Mouse (Mus musculus): ENCODE results near the gene Ptprd. TPM values are rescaled to one million over a fixed set of nuclear protein-coding genes. Genes with fewer than 3 reads are reported as not detected.

The Ptprd gene
- polyA plus RNA-seq, 1 experiment from 2014 or later = 10.9 TPM

DNA sequence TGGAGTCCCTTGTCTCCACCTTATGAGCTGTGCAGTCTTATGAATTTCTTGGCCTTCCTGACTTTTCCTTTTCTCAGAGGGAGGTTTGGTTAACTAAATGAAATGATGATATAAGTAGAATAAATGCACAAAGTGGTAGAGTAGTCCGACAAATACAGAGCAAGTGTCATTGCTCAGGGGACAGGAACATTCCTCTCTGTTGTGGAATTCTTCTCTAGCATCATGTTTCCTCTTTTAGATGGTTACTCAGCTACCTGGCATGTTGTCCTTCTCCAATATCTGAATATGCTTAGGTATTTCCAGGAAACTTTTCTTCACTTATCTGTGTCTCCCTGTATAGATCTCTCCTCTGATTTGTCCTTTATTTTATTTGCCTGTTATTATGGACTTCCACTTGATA lies 1207.3 kb downstream of the Ptprd start:
- DNase-seq (ENCODE audit: low spot score) = no peak
- H3K4me1 ChIP-seq = no peaks in the 10 kb centered on the region
- no peak overlapping the region for H3K4me3 ChIP-seq
- no peaks in the 10 kb centered on the region for H3K36me3 ChIP-seq
- WGBS = 70% methylated on average over 1 of the region's 1 CpGs
- H3K27me3 ChIP-seq (ENCODE audit: insufficient read depth, poor library complexity, severe bottlenecking) = no peaks in the 10 kb centered on the region
- H3K27ac ChIP-seq = no peak overlapping the region
- no peaks in the 10 kb centered on the region for H3K9me3 ChIP-seq

DNA sequence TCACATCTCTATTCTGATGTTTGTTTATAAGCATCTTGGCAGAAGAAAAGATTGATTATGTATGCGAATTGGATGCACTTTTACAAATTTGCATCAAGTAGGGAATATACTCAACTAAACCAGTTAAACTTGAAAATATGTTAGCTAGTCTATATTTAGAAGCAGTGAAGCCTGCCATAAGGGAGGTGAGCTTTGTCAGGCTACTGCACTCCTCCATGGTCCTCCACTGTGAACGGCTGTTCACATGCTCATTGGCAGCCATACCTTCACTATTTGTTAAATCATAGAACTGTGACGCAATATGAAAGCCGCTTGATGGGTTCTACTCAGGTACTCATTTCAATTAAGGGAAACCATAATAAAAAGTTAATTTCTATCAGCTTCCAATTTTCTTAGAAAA lies 1215.6 kb downstream of the Ptprd start:
- no peak overlapping the region for H3K27ac ChIP-seq
- H3K4me1 ChIP-seq = no peaks in the 10 kb centered on the region
- H3K36me3 ChIP-seq = no peaks in the 10 kb centered on the region
- H3K27me3 ChIP-seq (ENCODE audit: insufficient read depth, poor library complexity, severe bottlenecking) = no peaks in the 10 kb centered on the region
- no peaks in the 10 kb centered on the region for H3K9me3 ChIP-seq
- DNase-seq (ENCODE audit: low spot score) = no peak
- no peak overlapping the region for H3K4me3 ChIP-seq
- WGBS = 82% methylated on average over 4 of the region's 4 CpGs

DNA sequence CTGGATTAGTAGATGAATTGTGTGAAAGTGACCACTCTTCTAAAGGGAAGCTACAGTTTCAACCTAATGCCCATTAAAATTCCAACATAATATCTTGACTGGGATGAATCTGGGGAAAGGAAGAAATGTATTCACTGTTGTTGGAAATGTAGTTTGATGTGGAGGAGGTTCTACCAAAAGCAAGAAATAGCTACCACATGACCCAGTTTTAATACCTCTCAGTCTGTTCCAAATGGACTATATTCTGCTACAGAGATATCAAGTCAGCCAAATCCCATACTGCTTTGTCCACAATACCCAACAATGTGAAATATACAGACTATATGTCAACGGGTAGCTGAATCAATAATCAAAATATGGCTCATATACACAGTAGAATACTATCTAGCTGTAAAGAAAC lies 1221.8 kb downstream of the Ptprd start:
- no peaks in the 10 kb centered on the region for H3K4me1 ChIP-seq
- whole genome bisulfite sequencing = 81% methylated on average over 1 of the region's 1 CpGs
- no peaks in the 10 kb centered on the region for H3K36me3 ChIP-seq
- H3K27me3 ChIP-seq (ENCODE audit: insufficient read depth, poor library complexity, severe bottlenecking) = no peaks in the 10 kb centered on the region
- H3K27ac ChIP-seq = no peak overlapping the region
- H3K4me3 ChIP-seq = no peak overlapping the region
- DNase-seq (ENCODE audit: low spot score) = no peak
- H3K9me3 ChIP-seq = no peaks in the 10 kb centered on the region

DNA sequence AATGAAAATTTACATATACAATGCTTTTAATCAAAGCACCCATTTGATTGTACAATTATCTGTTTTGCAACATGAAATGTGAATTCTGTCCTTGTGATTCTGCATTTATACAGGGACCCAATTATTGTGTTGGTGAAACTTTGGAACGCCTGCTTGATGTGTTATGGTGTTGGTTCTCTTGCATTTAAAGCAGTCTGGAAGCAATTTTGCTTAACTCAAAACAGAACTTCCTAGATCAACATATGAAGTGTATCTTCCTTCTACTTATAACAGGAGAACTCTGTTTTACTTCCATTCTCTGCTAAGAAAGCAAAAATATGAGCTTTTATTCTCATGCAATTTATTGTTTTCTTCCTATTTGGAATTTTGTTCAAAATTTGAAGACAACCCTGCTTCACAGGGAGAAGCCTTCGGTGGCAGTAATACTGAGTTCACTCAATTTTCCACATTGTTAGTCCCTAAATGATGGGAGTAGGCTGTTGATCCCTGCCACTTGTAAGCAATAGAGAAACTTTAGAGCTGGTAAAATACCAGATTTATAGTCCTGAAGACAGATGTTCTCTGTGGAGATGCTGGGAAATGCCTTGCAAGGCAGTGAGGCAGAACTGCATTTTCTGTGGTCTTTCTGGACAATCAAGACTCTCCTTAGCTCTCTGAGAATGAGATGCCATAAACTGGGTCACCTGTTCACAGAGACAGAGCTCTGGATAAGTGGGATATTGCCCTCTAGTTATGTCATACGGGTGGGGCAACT lies 1234.5 kb downstream of the Ptprd start:
- H3K4me1 ChIP-seq = no peaks in the 10 kb centered on the region
- DNase-seq (ENCODE audit: low spot score) = no peak
- WGBS = 76% methylated on average over 3 of the region's 3 CpGs
- H3K4me3 ChIP-seq = no peak overlapping the region
- H3K9me3 ChIP-seq = no peaks in the 10 kb centered on the region
- no peak overlapping the region for H3K27ac ChIP-seq
- no peaks in the 10 kb centered on the region for H3K36me3 ChIP-seq
- H3K27me3 ChIP-seq (ENCODE audit: insufficient read depth, poor library complexity, severe bottlenecking) = no peaks in the 10 kb centered on the region

DNA sequence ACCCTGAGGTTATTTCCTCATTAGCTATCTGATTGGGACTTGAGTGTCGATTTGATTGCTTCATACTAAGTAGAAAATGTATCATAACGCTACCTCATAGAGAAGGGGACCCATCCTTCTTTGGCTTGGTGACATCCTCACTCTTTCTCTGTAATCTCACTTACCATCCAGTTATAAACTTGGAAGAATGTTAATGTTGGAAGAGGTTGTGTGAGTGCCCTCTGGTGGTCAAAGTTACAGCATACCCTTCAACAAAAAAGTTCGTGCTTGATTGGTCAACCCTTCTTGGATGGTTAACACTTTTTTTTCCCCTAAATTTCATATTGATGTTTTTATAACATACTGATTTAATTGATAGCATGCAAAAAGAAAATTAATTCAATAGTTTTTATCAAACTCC lies 1263.5 kb downstream of the Ptprd start:
- no peaks in the 10 kb centered on the region for H3K9me3 ChIP-seq
- H3K4me3 ChIP-seq = no peak overlapping the region
- H3K36me3 ChIP-seq = no peaks in the 10 kb centered on the region
- WGBS = 44% methylated on average over 3 of the region's 3 CpGs
- DNase-seq (ENCODE audit: low spot score) = no peak
- no peaks in the 10 kb centered on the region for H3K27me3 ChIP-seq (ENCODE audit: insufficient read depth, poor library complexity, severe bottlenecking)
- no peak overlapping the region for H3K27ac ChIP-seq
- no peaks in the 10 kb centered on the region for H3K4me1 ChIP-seq

DNA sequence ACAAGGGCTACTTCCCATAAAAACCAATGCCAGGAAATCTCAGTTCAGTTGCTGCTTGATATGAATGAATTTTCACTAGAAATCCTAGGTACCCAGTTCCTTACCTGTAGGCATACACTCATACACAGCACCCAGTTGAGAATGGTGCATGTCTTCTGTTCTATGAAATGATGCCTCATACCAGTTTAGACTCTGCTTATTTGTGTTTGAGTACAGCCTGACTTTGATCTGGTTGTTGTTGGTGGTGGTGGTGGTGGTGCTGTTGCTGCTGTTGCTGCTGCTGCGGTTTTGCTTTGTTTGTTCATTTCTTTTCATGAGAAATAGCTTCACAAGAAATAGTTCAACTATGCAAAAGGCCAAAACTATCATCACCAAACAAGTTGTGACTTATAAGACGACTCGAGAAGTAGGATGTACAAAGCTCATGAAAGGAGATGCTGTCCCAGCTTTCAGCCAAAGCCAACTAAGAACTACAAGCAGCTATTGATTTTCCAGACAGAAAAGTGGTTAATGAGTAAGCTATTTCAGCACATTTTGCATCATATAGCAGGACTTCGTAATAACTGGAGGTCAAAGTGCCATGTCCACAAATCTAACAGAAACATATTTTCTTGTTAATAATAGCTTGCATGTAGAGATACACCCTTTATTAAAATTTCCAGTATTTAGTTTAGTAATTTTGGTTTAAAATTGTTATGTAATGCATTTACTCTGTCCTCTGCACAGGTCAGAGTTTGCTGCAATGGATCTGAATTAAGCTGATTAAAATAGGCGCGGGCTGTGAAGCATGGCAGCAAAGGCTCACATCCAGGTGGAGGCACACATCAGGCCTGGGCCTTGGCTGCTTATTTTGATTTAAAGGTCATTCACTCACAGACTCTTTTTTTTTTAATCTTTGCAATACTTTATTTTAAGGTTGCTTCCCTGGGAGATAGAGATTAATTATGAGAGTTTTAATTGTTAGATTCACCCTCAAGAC lies 1270.1 kb downstream of the Ptprd start:
- H3K27me3 ChIP-seq (ENCODE audit: insufficient read depth, poor library complexity, severe bottlenecking) = no peaks in the 10 kb centered on the region
- WGBS = 85% methylated on average over 6 of the region's 6 CpGs
- no peaks in the 10 kb centered on the region for H3K36me3 ChIP-seq
- H3K4me1 ChIP-seq = no peaks in the 10 kb centered on the region
- H3K27ac ChIP-seq = no peak overlapping the region
- no peaks in the 10 kb centered on the region for H3K9me3 ChIP-seq
- DNase-seq (ENCODE audit: low spot score) = no peak
- no peak overlapping the region for H3K4me3 ChIP-seq

DNA sequence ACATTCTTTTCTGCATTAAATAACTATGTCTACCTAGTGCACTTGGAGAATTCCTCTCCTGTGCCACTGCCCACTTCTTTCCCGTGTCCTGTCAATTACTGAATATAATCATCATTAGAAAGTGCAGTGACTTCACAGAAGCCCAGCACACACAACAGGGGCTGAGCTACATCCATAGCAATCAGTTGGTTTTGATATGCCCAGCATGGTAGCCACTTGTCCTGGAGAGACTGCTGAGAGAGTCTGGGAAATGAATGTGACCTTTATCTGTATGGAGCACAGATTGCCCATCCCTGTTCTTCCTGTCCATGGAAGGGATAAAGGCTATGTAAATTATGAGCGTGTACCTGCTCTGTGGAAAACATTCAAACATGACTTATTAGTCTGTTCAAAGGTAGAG lies 1280.2 kb downstream of the Ptprd start:
- Histone ChIP-seq H3K4me3 (no peak overlapping the region), H3K9me3 (no peaks in the 10 kb centered on the region), H3K36me3 (no peaks in the 10 kb centered on the region), H3K27me3 (ENCODE audit: insufficient read depth, poor library complexity, severe bottlenecking) (no peaks in the 10 kb centered on the region), H3K27ac (no peak overlapping the region), H3K4me1 (no peaks in the 10 kb centered on the region)
- no peak for DNase-seq (ENCODE audit: low spot score)
- WGBS = 68% methylated on average over 2 of the region's 2 CpGs

DNA sequence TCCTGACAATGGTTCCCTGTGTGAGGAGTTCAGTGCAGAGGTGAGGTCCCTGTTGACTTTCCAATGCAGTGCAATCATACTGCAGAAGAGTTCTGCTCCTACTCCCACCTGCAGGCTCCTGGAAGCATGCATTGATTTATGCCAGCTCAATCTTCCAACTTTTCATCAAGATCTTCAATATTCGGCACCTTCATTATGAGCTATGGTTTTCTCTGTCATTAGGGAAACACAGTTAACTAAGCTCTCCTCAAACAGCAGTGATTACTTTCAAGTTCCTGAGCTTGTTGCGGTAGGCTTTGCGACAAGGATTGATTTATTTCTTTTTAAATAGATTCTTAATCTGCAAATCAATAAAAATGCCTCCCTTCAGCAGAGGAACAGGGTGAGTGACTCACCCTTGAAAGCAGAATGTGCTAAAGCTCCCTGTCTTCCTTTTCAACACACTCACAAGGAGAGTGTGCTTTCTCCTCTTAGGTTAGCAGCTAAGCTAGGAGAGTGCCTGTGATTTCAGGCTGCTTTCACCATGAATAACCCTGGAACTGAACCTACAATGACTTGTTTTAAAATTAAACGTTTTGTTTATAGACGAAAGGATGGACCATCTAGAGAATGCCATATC lies 1298.1 kb downstream of the Ptprd start:
- Histone ChIP-seq H3K4me3 (no peak overlapping the region), H3K27ac (no peak overlapping the region), H3K27me3 (ENCODE audit: insufficient read depth, poor library complexity, severe bottlenecking) (no peaks in the 10 kb centered on the region), H3K4me1 (no peaks in the 10 kb centered on the region), H3K9me3 (no peaks in the 10 kb centered on the region), H3K36me3 (no peaks in the 10 kb centered on the region)
- DNase-seq (ENCODE audit: low spot score) = no peak
- WGBS = 78% methylated on average over 5 of the region's 5 CpGs

DNA sequence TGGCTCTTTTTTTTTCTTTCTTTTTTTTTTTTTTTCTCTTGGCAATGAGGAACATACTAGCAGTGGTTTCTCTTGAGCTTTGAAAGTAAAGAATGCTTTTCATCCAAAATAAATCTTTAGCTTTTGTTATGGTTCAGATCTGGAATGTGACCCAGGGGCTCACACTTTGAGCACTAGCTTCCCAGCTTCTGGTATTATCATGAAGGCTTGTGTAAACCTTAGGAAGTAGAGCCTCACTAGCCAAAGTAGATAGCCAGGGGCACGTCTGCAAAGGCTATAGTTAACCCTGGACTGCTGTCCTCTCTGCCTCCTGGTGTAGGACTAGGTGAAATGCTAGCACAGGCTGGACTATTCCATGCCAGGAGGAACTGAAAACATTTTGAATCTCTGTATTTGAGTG lies 1310.1 kb downstream of the Ptprd start:
- no peak overlapping the region for H3K4me3 ChIP-seq
- no peak overlapping the region for H3K27ac ChIP-seq
- H3K9me3 ChIP-seq = no peaks in the 10 kb centered on the region
- H3K4me1 ChIP-seq = no peaks in the 10 kb centered on the region
- no peak for DNase-seq (ENCODE audit: low spot score)
- no peaks in the 10 kb centered on the region for H3K36me3 ChIP-seq
- no peaks in the 10 kb centered on the region for H3K27me3 ChIP-seq (ENCODE audit: insufficient read depth, poor library complexity, severe bottlenecking)
- WGBS = 17% methylated on average over 1 of the region's 1 CpGs

DNA sequence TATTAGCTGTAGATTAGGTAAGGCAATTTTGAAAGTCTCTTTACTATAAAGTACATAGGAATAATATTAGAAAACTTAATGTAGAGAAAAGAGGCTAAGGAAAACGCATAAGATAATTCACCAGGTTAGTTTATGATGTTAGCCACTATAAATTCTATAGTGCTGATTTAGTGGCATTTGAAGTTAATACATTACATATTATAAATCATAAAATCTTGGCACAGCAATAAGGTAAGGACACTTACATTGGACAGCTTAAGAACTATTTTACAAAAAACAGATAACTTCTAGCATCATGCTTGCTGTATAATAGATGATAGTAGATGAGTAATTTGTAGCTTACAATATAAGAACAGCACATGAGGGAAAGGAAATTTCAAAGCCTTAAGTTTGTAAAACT lies 1322.1 kb downstream of the Ptprd start:
- WGBS = 66% methylated on average over 1 of the region's 1 CpGs
- DNase-seq (ENCODE audit: low spot score) = no peak

DNA sequence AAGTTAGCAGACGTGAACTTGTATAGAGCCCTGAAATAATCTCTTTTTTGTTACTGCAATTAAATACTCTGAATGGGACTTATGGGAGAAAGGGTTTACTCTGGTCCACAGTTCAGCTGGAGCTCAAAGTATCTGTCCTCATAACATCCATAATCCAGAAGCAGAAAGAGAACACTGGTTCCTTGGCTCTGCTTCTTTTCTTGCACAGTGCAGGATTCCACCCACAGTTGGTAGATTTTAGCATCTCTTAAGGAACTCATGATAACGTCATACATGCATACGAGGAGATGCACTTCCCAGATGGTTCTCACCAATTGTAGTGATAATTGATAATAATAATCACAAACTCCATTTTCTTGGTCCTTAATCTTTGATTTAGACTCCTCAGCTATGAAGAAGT lies 1330.2 kb downstream of the Ptprd start:
- Histone ChIP-seq H3K27me3 (ENCODE audit: insufficient read depth, poor library complexity, severe bottlenecking) (no peaks in the 10 kb centered on the region), H3K36me3 (no peaks in the 10 kb centered on the region), H3K27ac (no peak overlapping the region), H3K4me3 (no peak overlapping the region), H3K4me1 (no peaks in the 10 kb centered on the region), H3K9me3 (no peaks in the 10 kb centered on the region)
- DNase-seq (ENCODE audit: low spot score) = no peak
- WGBS = 78% methylated on average over 3 of the region's 3 CpGs

More for the DNA sequence above, 1322.1 kb downstream of the Ptprd start:
- H3K4me3 ChIP-seq = no peak overlapping the region
- H3K36me3 ChIP-seq = no peaks in the 10 kb centered on the region
- no peaks in the 10 kb centered on the region for H3K27me3 ChIP-seq (ENCODE audit: insufficient read depth, poor library complexity, severe bottlenecking)
- H3K4me1 ChIP-seq = no peaks in the 10 kb centered on the region
- H3K9me3 ChIP-seq = no peaks in the 10 kb centered on the region
- no peak overlapping the region for H3K27ac ChIP-seq

DNA sequence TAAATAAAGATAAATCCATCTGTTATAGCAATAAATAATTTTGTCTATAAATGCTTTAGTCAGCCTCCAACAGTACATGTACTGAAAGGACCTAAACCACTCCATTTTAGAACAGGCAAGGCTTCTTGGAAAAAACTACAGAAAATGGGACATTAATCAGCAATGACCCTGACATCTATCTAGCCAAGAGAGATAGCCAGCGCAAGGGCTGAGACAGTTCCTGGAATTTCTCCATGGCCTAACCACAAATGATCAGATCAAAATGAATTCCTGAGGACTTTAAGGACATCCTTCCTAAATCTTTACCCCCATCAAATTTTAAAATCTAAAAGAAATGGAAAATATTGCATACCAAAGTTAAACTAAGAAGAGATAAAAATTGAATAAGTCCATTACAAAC lies 1340.8 kb downstream of the Ptprd start:
- 82% methylated on average over 1 of the region's 1 CpGs for WGBS
- Histone ChIP-seq H3K9me3 (no peaks in the 10 kb centered on the region), H3K4me1 (no peaks in the 10 kb centered on the region), H3K27ac (no peak overlapping the region), H3K36me3 (no peaks in the 10 kb centered on the region), H3K4me3 (no peak overlapping the region), H3K27me3 (ENCODE audit: insufficient read depth, poor library complexity, severe bottlenecking) (no peaks in the 10 kb centered on the region)
- no peak for DNase-seq (ENCODE audit: low spot score)

DNA sequence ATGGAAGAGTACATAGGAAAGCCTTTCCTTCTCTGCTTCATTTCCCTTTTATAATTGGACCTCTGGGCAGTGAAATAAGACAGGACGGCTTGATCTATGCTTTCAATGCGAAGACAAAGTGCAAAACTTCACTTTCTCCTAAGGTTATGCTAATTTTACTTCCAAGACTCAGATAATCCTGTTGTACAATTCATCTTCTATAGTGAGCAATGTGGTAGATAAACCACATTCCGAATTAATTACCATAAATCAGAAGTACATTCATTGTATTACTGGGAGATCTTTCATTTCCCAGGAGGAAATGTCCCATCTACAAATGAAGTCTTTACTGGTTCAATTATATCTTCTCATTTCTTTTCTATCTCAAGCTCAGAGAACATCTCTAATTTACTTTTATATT lies 1346.2 kb downstream of the Ptprd start:
- no peak overlapping the region for H3K4me3 ChIP-seq
- H3K27me3 ChIP-seq (ENCODE audit: insufficient read depth, poor library complexity, severe bottlenecking) = no peaks in the 10 kb centered on the region
- no peak for DNase-seq (ENCODE audit: low spot score)
- H3K9me3 ChIP-seq = no peaks in the 10 kb centered on the region
- H3K4me1 ChIP-seq = no peaks in the 10 kb centered on the region
- no peak overlapping the region for H3K27ac ChIP-seq
- H3K36me3 ChIP-seq = no peaks in the 10 kb centered on the region
- 82% methylated on average over 3 of the region's 3 CpGs for WGBS
